Mouse (Mus musculus): ENCODE measurements around the gene Rbpjl.

Rbpjl gene

DNA sequence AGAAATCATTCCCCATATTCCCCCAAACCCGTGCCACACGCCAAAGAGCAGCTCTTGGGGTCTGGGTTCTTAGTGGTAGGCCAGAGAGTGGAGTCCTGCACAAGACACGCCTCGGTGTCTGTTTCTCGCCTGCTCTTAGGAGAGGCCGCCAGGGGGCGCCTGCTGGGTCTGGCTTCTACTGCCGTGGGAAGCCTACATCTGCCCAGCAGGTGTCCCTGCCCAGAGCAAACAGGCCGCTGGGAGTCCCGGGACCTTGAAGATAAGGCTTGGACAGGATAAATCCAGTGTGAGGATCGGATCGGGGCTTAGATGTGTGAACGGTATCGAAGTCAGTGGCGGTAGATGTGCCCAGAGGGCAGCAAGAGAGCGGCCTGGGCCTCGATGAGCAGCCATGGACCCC, at the start of gene Rbpjl:
Rbpjl (plus strand) TSS at position 236 of the 400 bp plus-strand sequence.
- DNase-seq (ENCODE audit: low spot score): no peak

DNA sequence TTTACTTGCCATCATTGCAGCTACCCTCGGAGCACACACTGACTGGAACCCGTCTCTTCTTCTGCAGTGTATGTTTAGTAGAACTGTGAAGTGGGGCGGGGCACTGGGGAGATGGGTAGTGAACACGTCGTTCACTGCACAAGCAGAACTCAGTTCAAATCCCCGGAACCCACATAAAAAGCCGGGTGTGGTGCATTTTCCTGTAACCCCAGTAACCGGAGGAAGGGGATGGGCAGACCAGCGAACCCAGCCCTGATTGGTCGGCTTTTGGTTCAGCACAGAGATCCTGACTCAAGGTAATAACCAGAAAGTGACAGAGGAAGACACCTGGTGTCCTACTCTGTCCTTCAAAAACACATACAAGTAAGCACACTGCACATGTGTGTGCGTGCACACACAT, 49.6 kb upstream of the Rbpjl start:
- DNase-seq (ENCODE audit: low spot score): no peak

GRCm38 (mm10) chr2:164356177-164356967, 46.6 kb upstream of the Rbpjl start:
- no peak for DNase-seq (ENCODE audit: low spot score)

- no peak for DNase-seq (ENCODE audit: low spot score)
Observed at GRCm38 (mm10) chr2:164358373-164358772, 44.6 kb upstream of the Rbpjl start.

DNA sequence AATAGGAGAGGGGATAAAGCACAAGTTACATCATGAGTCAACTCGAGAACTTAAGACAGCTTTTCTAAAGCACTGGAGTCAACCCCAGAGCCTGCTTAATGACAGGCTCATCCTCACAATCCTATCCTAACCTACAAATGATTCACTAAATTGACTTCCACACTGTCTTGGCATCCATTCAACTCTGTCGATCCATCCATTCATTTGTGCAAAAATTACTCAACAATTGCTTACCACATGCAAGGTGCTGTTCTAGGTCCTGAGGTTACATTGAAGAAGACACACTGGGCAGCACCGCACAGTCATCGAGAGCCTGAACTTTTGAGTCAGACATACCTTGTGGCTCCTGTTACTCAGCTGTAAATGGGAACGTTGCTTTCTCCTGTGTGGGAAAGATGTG, 43.9 kb upstream of the Rbpjl start:
- no peak for DNase-seq (ENCODE audit: low spot score)

DNA sequence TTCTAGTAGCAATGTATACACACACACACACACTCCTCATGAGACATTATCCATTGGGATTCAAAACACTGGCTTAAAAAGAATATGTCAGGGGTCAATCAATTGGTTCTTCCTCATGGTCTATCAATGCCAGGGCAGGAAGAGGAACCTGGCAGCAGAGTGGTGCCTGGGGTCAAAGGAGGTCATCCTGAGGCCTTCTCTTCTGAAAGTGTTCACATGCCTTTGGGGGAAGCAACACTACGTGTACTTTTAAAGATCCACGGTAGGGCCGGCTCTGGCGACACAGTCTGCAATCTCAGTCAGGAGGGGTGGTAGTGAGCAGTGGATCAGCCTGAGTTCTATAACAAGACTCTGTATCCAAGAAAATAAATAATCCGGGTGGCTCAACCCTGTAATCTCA, 43.3 kb upstream of the Rbpjl start:
- DNase-seq (ENCODE audit: low spot score): no peak

DNA sequence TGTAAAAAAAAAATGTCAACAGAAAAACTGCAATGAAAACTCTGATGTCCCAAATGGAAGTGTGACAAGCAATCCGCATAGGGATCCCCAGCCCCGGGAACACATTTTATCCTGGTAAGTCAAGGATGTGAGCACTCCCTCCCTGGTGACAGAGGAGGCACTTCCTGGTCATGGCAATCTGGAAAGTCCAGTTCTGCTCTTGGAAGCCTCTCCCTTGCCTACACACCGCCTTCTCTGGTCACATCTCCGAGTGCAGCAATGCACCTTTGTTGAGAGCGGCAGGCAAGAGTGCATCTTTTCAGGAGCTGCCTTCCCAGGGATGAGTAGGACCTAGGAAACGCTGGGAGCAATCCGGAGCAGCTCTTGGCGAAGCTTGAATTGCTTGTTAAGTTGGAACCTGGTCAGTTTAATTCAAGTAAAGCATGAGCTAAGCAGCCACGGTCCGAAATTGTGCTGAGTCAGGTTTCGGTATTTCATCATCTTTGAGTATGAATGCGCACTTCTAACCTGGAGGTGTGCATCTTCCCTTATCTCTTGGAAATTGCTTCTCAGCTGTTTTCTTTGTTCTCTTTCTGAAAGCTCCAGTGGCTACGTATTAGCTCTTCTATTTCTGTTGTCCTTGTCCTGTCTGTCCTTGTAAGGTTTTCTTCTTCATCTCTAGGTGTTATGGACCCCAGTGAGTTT, 41.8 kb upstream of the Rbpjl start:
- DNase-seq (ENCODE audit: low spot score): no peak

DNA sequence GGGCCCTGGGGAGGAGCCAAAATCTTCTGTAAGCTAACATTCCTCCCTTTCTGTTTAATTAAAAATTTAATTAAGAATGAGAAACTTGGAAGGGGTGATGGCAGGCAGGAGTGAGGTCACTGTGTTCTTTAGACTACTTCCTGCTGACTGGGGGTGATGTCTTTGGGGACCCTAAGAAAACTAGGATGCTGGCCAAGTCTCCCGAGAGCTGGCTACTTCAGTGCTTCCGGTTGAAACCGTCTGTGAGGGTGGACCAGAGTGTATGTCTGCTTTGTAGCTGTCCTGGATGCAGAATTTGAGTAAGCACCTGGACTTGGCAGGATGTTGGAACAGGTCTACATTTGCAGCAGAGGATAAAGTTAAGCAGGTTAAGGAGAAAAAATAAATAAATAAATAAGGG, 36.0 kb upstream of the Rbpjl start:
- DNase-seq (ENCODE audit: low spot score): peak; percentile 15

DNA sequence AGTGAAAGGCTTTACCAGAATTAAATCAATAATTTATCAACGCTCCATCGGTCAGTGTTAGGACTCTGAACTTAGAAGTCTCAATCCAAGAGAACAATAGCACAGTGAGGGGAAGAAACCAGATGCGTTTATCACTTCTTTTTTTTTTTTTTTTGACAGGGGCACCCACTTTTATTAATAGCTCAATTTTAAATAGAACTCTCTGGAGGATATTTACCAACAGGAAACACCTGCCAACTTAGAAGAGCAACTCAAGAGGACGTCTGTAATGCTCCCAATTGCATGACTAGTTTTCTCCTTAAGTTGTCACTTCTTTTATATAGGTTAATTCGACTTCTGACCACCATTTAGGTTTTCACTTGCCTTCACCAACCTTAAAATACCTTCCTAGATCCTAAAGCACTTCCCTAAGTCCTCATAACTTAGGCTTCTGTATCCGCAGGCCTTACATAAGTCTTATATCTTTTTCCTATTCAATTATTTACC, 34.3 kb upstream of the Rbpjl start:
- no peak for DNase-seq (ENCODE audit: low spot score)

DNA sequence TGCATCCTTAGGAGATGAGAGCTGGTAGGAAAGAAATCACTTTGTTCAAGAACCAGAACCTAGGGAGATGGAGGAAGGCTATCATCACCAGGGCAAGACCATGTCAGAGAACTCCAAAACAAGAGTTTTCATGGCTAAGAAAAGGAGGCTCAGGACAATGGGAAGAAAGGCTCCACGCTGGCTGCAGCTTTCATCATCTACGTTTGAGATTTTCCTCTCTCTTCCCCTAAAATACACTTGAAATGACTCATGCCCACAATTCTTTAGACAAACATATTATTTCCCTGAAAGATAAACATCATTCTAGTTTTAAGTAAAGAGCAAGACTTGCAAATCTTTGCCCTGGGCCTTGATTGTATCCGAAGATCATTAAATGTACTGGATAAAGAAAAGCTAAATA, 31.6 kb upstream of the Rbpjl start:
- no peak for DNase-seq (ENCODE audit: low spot score)

DNA sequence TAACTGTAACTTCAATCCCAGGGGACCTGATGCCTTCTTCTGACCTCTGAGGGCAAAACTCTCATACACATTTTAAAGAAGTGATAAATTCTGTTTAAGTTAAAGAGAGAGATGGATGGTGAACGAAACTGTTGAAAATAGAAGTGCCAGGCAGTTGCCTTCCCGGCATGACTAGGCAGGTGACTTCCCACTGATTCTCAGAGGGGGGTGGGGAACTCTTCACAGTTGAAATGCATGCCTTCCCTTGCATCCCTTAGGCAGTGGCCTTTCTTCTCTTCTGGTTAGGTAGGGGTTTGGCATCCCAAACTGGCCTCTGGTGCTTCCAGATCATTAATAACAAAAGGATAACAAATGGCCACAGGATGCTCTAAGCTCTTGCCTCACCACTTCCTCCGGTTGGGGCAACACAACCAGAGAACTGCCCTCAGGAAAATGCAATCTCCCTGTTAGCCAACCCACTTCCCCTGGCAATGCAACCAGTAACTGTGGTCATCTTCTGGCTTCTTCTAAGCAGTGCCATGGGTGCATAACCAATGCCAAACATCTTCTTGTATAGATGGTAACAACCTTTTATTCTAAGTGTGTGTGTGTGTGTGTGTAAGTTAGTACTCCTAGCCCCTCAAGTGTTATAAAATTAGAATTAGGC, 30.4 kb upstream of the Rbpjl start:
- no peak for DNase-seq (ENCODE audit: low spot score)

GRCm38 (mm10) chr2:164373187-164373586, 29.8 kb upstream of the Rbpjl start:
- DNase-seq (ENCODE audit: low spot score): no peak

GRCm38 (mm10) chr2:164377478-164378426, 25.2 kb upstream of the Rbpjl start:
- no peak for DNase-seq (ENCODE audit: low spot score)

GRCm38 (mm10) chr2:164381726-164382125, 21.2 kb upstream of the Rbpjl start:
- DNase-seq (ENCODE audit: low spot score): no peak

DNA sequence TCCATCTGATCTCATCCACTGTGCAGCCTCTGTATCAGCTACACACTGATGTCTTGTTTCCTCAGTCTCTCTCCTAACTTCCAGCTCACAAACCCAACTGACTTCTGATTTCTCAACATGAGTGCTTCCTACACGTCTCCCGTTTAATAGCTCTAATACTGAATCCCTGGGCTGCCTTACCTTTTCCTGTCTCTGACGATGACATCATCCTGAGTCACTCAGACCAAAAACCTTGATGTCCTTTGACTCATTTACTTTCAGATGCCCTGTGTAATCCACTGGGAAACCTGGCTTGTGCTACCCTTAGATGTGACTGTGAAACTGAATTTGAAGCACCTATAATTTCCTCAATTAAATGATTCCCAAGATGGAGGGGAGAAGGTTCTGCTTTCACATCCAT, 20.0 kb upstream of the Rbpjl start:
- no peak for DNase-seq (ENCODE audit: low spot score)

GRCm38 (mm10) chr2:164383656-164384399, 19.1 kb upstream of the Rbpjl start:
- DNase-seq (ENCODE audit: low spot score): peak; percentile 27

- peak; percentile 76 for DNase-seq (ENCODE audit: low spot score)
Observed at GRCm38 (mm10) chr2:164385927-164386763, 16.8 kb upstream of the Rbpjl start.

- peak; percentile 77 for DNase-seq (ENCODE audit: low spot score)
Observed at GRCm38 (mm10) chr2:164386953-164387352, 16.0 kb upstream of the Rbpjl start.

GRCm38 (mm10) chr2:164389020-164389419, 13.9 kb upstream of the Rbpjl start, which contains the start of gene Slpi:
Gene Slpi (minus strand): TSS chr2:164389095.
- DNase-seq (ENCODE audit: low spot score): no peak

- DNase-seq (ENCODE audit: low spot score): no peak
Observed at GRCm38 (mm10) chr2:164389499-164389898, 13.4 kb upstream of the Rbpjl start.

Measured in MN1 (cell line).